Mouse (Mus musculus): ENCODE results near the gene Olfr1513. TPM values are rescaled to one million over a fixed set of nuclear protein-coding genes. Genes with fewer than 3 reads are reported as not detected.

Gene Olfr1513
- total RNA-seq (2023; ENCODE audit: inconsistent age), result not detected in 4 replicates

GRCm38 (mm10) chr14:52356308-52356707 is at the start of gene Olfr1513:
Gene Olfr1513, minus strand, starts transcription at chr14:52356408.

GRCm38 (mm10) chr14:52397279-52397678 is 41.1 kb upstream of the Olfr1513 start, which contains the start of gene Olfr1511:
Gene Olfr1511, minus strand, starts transcription at chr14:52397379.

GRCm38 (mm10) chr14:52379068-52379467 is 22.9 kb upstream of the Olfr1513 start, which contains the start of gene Olfr1512:
Gene Olfr1512, minus strand, starts transcription at chr14:52379168.

GRCm38 (mm10) chr14:52327910-52328812 is 28.0 kb downstream of the Olfr1513 start, which contains the start of gene Sall2:
Gene Sall2, minus strand, starts transcription at chr14:52328762.

GRCm38 (mm10) chr14:52304644-52305271 is 51.5 kb downstream of the Olfr1513 start, which contains the start of gene Mettl3:
Gene Mettl3, minus strand, starts transcription at chr14:52305128.

Other genes with a start within 250 kb of the Olfr1513 start
- 29.6 to 42.1 TPM (median 32.4 TPM) in 4 replicates for gene Rpgrip1, start 245.7 kb downstream of the Olfr1513 start, total RNA-seq (2023; ENCODE audit: inconsistent age)
- gene Supt16, start 159.0 kb downstream of the Olfr1513 start, total RNA-seq (2023; ENCODE audit: inconsistent age), result 73.4 to 77.5 TPM (median 74.6 TPM) in 4 replicates
- 287 to 302 TPM (median 291 TPM) in 4 replicates for gene Chd8, start 98.6 kb downstream of the Olfr1513 start, total RNA-seq (2023; ENCODE audit: inconsistent age)
- 107 to 135 TPM (median 120 TPM) in 4 replicates for gene Tox4, start 77.3 kb downstream of the Olfr1513 start, total RNA-seq (2023; ENCODE audit: inconsistent age)
- 18.0 to 20.2 TPM (median 19.3 TPM) in 4 replicates for gene Rab2b, start 76.9 kb downstream of the Olfr1513 start, total RNA-seq (2023; ENCODE audit: inconsistent age)
- 63.1 to 65.7 TPM (median 64.2 TPM) in 4 replicates for gene Mettl3, start 51.3 kb downstream of the Olfr1513 start, total RNA-seq (2023; ENCODE audit: inconsistent age)
- gene Sall2, start 27.6 kb downstream of the Olfr1513 start, total RNA-seq (2023; ENCODE audit: inconsistent age), result 0.13 to 0.21 TPM (median 0.20 TPM) in 4 replicates
- gene Olfr1512, start 22.8 kb upstream of the Olfr1513 start, total RNA-seq (2023; ENCODE audit: inconsistent age), result not detected in 4 replicates
- not detected in 4 replicates for gene Olfr1511, start 41.0 kb upstream of the Olfr1513 start, total RNA-seq (2023; ENCODE audit: inconsistent age)
- gene Olfr1510, start 58.0 kb upstream of the Olfr1513 start, total RNA-seq (2023; ENCODE audit: inconsistent age), result not detected in 4 replicates
- not detected in 4 replicates for gene Olfr1509, start 86.6 kb upstream of the Olfr1513 start, total RNA-seq (2023; ENCODE audit: inconsistent age)
- gene Olfr1508, start 111.1 kb upstream of the Olfr1513 start, total RNA-seq (2023; ENCODE audit: inconsistent age), result not detected in 4 replicates
- not detected in 4 replicates for gene Olfr1507, start 139.3 kb upstream of the Olfr1513 start, total RNA-seq (2023; ENCODE audit: inconsistent age)

All from B cell, adult (primary cell).